ENCODE assay signal across 9 mouse cellular contexts in the genomic region with DNA sequence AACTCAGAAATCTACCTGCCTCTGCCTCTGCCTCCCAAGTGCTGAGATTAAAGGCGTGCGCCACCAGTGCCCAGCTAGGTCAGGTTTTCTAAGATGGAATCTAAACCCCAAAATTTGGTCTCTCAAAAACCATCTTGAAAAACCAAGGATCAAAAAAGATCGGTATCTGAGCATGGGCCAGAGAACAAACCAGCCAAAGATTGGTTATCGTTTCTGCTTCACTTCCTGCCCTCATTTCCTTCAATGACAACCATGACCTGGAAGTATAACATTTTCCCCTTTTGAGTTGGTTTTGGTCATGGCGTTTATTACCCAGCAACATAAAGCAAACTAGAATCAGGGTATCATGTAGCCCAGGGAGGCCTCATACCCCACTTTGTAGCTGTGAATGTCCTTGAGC. TPM values are rescaled to one million over a fixed set of nuclear protein-coding genes. Genes with fewer than 3 reads are reported as not detected.
A peak's percentile ranks its signal among the peaks of the same experiment; 100 is the strongest.
DNase-seq lines count a peak whose midpoint lies in the region; ATAC-seq and TF ChIP-seq lines count a peak whose summit lies in the region.
"Had no signal": no experiment of that assay in that cellular context is flagged by ENCODE, and none has a peak within 500 bp of the region (broad histone marks: within the 10 kb centered on the region; RNA-seq: fewer than 3 reads in every experiment).

No protein-coding gene starts in this region.

- H3K9me3 ChIP-seq in heart, embryonic 10.5 days: no peaks in the 10 kb centered on the region
- no peaks in the 10 kb centered on the region for H3K9me3 ChIP-seq in lung, embryonic 14.5 days (ENCODE audit: low read depth, low read length)
- no peaks in the 10 kb centered on the region for H3K9me3 ChIP-seq in neural tube, embryonic 14.5 days (ENCODE audit: control insufficient read depth, low read length)

- no peak overlapping the region; the same call in 1 of the 2 replicates for H3K4me2 ChIP-seq in lung, embryonic 14.5 days
- H3K4me2 ChIP-seq in neural tube, embryonic 14.5 days (ENCODE audit: low read depth, low read length): no peak overlapping the region

- peak overlapping the region; percentile 100 for H3K27ac ChIP-seq in heart, embryonic 10.5 days
- H3K27ac ChIP-seq in lung, embryonic 14.5 days (ENCODE audit: low read depth): peak overlapping the region; percentile 99
- H3K27ac ChIP-seq in neural tube, embryonic 14.5 days (ENCODE audit: low read depth, low read length): peak overlapping the region; percentile 100

- DNase-seq in heart, embryonic 10.5 days (ENCODE audit: low spot score): no peak
- DNase-seq in heart, postnatal 36 days: no peak
- DNase-seq in lung, embryonic 14.5 days: no peak
- no peak for DNase-seq in lung, postnatal 4 days
- peak; percentile 63 for DNase-seq in induced T-regulatory cell, adult 2 months (ENCODE audit: low read depth)
- DNase-seq in spleen, postnatal 36 days (ENCODE audit: low spot score in 2 of 2): no peak
- DNase-seq: left cerebral cortex, postnatal 4 days had no signal

- peaks cover 10% of the 10 kb centered on the region for H3K4me1 ChIP-seq in heart, embryonic 10.5 days
- peaks cover 8% of the 10 kb centered on the region; the same call in 1 of the 2 replicates for H3K4me1 ChIP-seq in lung, embryonic 14.5 days (ENCODE audit: insufficient read depth)
- H3K4me1 ChIP-seq in neural tube, embryonic 14.5 days (ENCODE audit: control insufficient read depth, insufficient read depth, low read length): peaks cover 10% of the 10 kb centered on the region

- 91% methylated on average over 5 of the region's 5 CpGs for WGBS in heart, embryonic 10.5 days
- 82% methylated on average over 5 of the region's 5 CpGs for WGBS in lung, embryonic 14.5 days
- WGBS in neural tube, embryonic 14.5 days: 90% methylated on average over 5 of the region's 5 CpGs

- ATAC-seq in lung, embryonic 14.5 days (ENCODE audit: insufficient read depth): no peak
- ATAC-seq in neural tube, embryonic 14.5 days (ENCODE audit: low read depth): no peak
- no peak for ATAC-seq in granulocyte monocyte progenitor cell, adult 5-6 weeks (replicated peaks; ENCODE audit: poor library complexity, severe bottlenecking)

- intact Hi-C loops in heart, postnatal 36 days (cut with DNase I): no loop called here

- TF ChIP-seq CTCF in lung, embryonic 14.5 days (IDR thresholded peaks at IDR 0.05; ENCODE audit: low read depth): no peak

- H3K27me3 ChIP-seq in heart, embryonic 10.5 days (ENCODE audit: insufficient read depth, poor library complexity, severe bottlenecking): no peaks in the 10 kb centered on the region
- H3K27me3 ChIP-seq in lung, embryonic 14.5 days (ENCODE audit: insufficient read depth, low read length): no peaks in the 10 kb centered on the region
- H3K27me3 ChIP-seq in neural tube, embryonic 14.5 days (ENCODE audit: control insufficient read depth, insufficient read depth, low read length): no peaks in the 10 kb centered on the region

- H3K4me3 ChIP-seq in heart, embryonic 10.5 days: no peak overlapping the region
- no peak overlapping the region for H3K4me3 ChIP-seq in lung, embryonic 14.5 days (ENCODE audit: low read depth, low read length)
- no peak overlapping the region for H3K4me3 ChIP-seq in neural tube, embryonic 14.5 days (ENCODE audit: low read depth, low read length)

- H3K9ac ChIP-seq in lung, embryonic 14.5 days: no peak overlapping the region
- H3K9ac ChIP-seq in neural tube, embryonic 14.5 days (replicated peaks; ENCODE audit: low read depth, low read length): no peak overlapping the region

- H3K36me3 ChIP-seq in heart, embryonic 10.5 days: peaks cover 6% of the 10 kb centered on the region; the same call in 1 of the 2 replicates
- H3K36me3 ChIP-seq in lung, embryonic 14.5 days (ENCODE audit: insufficient read depth): peaks cover 11% of the 10 kb centered on the region
- no peaks in the 10 kb centered on the region for H3K36me3 ChIP-seq in neural tube, embryonic 14.5 days (ENCODE audit: control insufficient read depth, insufficient read depth, low read length)

RNA-seq across cellular contexts. Expression of a gene that starts 2.1 kb away (rescaled TPM):
- polyA plus RNA-seq in heart, embryonic 10.5 days (2016; fragmentation: Nextera tagmentation; extraction: Ambion mirVana): 188 and 209 TPM in 2 replicates
- 100 to 1,000 TPM; 137 to 165 TPM for total RNA-seq in heart, postnatal 36 days (2021)
- polyA plus RNA-seq in lung, embryonic 14.5 days (2014; fragmentation: Nextera tagmentation; extraction: Ambion mirVana): 302 and 305 TPM in 2 replicates
- 130 and 168 TPM in 2 replicates for polyA plus RNA-seq in neural tube, embryonic 14.5 days (2014; fragmentation: Nextera tagmentation; extraction: Ambion mirVana)
- 734 and 909 TPM in 2 replicates for total RNA-seq in granulocyte monocyte progenitor cell, adult 5-6 weeks (2014; fragmentation: Nextera tagmentation)
- total RNA-seq in granulocyte monocyte progenitor cell, adult 5-6 weeks (2017): 363 and 370 TPM in 2 replicates

RNA-seq across cellular contexts. Expression of a gene that starts 47.5 kb away (rescaled TPM):
- polyA plus RNA-seq in heart, embryonic 10.5 days (2016; fragmentation: Nextera tagmentation; extraction: Ambion mirVana): 42.8 and 45.0 TPM in 2 replicates
- 10 to 100 TPM; 66.7 to 70.2 TPM for total RNA-seq in heart, postnatal 36 days (2021)
- 73.9 and 84.5 TPM in 2 replicates for polyA plus RNA-seq in lung, embryonic 14.5 days (2014; fragmentation: Nextera tagmentation; extraction: Ambion mirVana)
- 7.8 and 14.5 TPM in 2 replicates for polyA plus RNA-seq in neural tube, embryonic 14.5 days (2014; fragmentation: Nextera tagmentation; extraction: Ambion mirVana)
- 80.1 and 90.3 TPM in 2 replicates for total RNA-seq in granulocyte monocyte progenitor cell, adult 5-6 weeks (2014; fragmentation: Nextera tagmentation)
- total RNA-seq in granulocyte monocyte progenitor cell, adult 5-6 weeks (2017): 55.3 and 68.7 TPM in 2 replicates
